Mouse (Mus musculus) liver, adult 2 months (tissue): ENCODE results near the gene Med26.

Source experiments
- CTCF ChIP-seq: fragments of 200-500 bp; IDR thresholded peaks from 2 replicates; pipeline ENCODE4 v1.5.1; 2011; ENCODE audit warnings: low read depth, low read length, control low read depth
- POLR2A ChIP-seq: fragments of 200-500 bp; IDR thresholded peaks from 2 replicates; pipeline ENCODE4 v1.6.1; 2011; ENCODE audit warnings: low read length, control low read depth; ENCODE audit not compliant: insufficient read depth; ENCODE audit errors: extremely low read depth

DNA sequence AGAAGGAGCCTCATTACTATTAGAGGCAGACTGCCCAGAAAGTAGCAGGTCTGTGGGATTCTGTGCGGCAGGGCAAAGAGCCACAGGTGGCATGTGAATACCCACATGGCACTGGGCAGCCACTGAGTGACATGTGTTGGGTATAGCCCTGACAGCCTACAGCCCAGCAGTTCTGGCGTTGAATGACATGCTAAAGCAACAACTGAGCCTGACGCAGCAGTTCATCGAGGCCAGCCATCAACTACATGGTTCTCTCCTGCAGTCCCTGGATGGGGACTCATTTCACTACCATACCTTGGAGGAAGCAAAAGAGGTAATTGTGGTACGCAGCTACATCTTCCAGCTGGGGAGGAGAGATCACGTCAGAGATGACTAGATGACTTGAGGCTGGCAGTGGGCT is 89.6 kb downstream of the Med26 start:
- TF ChIP-seq CTCF (no peak), POLR2A (no peak)
